Mouse (Mus musculus) skeletal muscle tissue, adult 2 months (tissue): ENCODE results near the gene Ntrk3.

Source experiments
- DNase-seq: peaks from one replicate; pipeline ENCODE4 v3.0.0-alpha.2; 2012; ENCODE audit warnings: low read depth, low spot score

The Ntrk3 gene

DNA sequence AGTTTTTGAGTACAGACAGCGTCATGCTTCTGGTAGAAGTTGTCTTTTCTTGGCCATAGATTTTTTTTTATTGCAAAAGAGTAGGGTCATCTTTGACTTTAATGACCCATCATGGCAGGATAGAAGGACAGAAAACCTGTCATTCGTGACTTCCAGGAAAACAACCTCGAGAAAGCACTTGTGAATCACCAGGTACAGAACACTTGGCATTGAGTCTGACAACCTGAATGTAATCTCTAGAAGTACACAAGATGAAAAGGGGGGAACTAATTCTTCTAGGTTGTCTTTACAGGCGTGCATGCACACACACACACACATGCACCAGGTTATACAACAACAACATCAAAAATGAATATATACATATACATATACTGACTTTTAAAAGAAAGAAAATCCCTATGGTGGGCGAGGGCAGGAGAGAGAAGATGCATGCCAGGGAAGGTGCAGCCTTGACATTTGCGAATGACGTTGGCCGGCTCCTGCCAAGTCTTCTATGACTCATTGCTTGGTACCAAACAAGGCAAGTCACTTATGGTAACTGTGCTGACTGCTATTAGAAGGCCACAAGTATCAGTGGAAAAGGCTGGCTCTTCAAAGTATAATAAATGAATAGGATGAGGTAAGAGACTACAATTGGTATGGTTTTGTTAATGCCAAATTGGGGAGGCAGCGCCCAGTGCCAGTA lies 217.4 kb downstream of the Ntrk3 start:
- no peak for DNase-seq

DNA sequence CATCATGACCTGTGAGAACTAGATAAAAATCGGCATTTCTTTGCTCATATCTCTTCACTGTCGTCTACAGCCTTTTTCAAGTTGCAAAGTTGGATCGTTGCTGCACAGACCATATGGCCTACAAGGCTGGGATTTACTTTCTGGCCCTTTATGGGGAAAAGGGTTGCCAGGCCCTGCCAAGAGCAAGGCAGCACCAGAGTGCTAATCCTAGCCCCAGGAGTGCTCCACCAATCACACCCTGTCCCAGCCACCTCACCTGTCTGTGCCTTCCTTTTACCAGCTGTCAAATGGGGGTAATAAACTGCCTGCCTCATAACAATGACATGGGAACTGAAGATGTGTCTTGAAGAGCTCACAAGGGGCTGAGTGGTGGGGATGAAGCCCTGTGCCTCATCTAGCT lies 218.1 kb downstream of the Ntrk3 start:
- no peak for DNase-seq

- DNase-seq: no peak
Measured at GRCm38 (mm10) chr7:78518760-78519363, 218.9 kb downstream of the Ntrk3 start.

DNA sequence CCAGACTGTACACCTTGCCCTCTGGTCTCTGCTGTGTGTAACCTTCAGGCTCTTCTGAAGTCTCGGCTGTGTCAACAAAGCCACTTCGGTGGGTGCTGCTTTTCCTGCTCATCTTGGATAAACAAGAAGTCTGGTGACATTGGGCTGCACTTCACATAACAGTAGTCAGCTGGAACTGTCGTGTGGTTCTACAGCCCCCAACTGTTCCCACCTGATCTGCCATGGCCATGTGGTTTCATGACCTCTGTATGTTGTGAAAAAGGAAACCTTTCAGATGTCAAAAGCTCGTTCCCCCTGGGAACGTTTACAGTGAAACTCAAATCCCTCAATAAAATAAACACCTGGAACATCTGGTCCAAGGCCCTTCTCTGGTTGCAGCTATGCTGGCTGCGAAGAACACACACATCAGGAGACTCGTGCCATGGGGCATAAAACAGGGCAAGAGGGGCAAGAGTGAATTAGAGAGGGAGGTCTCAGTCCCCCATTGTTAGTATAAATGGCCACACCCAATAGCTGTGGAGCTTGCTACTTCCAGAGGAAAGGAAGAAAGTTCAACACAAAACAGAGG lies 222.7 kb downstream of the Ntrk3 start:
- DNase-seq: no peak

DNA sequence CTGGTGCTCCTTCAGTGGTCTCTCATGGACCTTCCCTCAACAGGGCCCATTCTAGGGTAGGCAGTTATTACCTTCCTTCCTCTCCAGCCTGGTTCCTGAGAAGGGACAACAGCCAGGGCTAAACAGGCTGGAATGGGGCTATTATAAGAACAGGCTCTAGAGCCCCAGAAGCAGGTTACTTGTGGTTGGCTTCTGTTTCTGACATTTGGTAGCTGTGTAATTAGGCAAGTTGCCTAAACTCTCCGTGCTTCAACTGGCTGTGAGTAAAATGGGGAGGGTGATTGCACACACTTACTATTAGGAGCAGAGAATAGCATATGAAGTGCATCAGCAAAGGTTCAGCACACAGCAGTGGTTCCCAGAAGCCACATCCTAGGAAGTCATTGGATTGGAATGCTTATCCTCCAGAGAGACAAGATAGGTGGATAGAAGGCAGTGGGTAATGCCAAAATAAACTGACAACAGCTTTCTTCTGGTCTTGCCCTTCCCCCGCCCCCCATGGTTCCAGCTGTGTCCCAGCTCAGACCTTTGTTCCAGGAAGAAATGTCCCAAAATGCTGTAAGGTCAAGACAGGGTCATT lies 230.7 kb downstream of the Ntrk3 start:
- no peak for DNase-seq

DNA sequence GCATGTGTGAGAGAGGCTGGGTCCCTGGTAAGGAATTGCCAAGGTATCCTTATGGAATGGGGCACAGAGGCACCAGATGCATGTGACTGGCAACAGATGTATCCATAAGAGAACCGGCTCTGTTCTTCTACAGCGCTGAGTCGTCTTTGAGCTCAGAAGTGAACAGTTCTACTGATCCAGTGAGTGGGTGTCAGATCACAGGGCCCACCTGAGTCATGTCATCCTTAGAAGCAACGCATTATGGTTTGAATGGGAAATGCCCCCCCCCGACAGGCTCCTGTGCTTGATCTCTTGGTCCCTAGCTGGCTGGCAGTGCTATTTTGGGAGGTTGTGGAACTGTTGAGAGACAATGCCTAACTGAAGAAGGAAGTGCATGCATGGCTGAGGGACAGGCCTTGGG lies 236.9 kb downstream of the Ntrk3 start:
- no peak for DNase-seq

GRCm38 (mm10) chr7:78499970-78500369 lies 237.8 kb downstream of the Ntrk3 start:
- DNase-seq: no peak

GRCm38 (mm10) chr7:78498356-78498755 lies 239.5 kb downstream of the Ntrk3 start:
- DNase-seq: no peak

DNA sequence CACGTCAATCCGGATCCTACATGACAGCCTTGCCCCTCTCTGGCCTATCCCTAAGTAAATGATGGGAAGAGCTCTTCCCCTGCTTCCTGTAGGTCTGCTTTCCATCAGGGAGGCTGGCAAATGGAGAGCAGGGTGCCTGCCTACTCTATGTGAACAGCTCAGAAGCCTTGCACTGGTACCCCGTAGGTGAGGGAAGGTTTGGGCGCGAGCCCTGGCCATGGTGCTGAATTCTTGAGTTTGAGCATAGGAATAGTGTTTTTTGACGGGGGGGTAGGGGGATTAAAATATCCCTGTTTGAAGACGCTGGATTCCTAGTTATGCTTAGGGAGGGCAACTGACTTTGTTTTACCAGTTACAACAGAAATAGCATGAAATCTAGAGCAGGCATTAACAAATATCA lies 240.0 kb downstream of the Ntrk3 start:
- DNase-seq: no peak

GRCm38 (mm10) chr7:78493591-78493990 lies 244.2 kb downstream of the Ntrk3 start:
- DNase-seq: no peak

GRCm38 (mm10) chr7:78491176-78491575 lies 246.6 kb downstream of the Ntrk3 start:
- no peak for DNase-seq

DNA sequence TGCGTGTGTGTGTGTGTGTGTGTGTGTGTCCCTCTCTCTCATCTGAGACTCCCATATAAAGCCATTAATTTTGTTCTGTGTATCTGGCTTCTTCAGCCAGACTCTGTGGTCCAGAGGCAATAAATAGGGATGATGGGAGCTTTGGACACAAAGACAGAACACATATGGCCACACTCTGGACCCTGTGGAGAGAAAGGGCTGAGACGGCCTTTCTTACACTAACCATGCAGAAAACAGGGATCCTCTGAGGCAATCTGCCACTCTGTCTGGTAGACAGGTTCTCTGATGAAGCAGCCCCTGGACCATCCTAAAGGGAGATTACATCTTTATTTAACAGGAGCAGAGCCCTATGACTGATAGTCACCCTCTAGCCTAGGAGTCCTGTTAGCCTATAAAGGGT lies 253.5 kb downstream of the Ntrk3 start:
- DNase-seq: no peak

GRCm38 (mm10) chr7:78483729-78484128 lies 254.1 kb downstream of the Ntrk3 start:
- no peak for DNase-seq

- DNase-seq: no peak
Measured at GRCm38 (mm10) chr7:78483061-78483460, 254.8 kb downstream of the Ntrk3 start.

GRCm38 (mm10) chr7:78478881-78479280 lies 258.9 kb downstream of the Ntrk3 start:
- DNase-seq: no peak

DNA sequence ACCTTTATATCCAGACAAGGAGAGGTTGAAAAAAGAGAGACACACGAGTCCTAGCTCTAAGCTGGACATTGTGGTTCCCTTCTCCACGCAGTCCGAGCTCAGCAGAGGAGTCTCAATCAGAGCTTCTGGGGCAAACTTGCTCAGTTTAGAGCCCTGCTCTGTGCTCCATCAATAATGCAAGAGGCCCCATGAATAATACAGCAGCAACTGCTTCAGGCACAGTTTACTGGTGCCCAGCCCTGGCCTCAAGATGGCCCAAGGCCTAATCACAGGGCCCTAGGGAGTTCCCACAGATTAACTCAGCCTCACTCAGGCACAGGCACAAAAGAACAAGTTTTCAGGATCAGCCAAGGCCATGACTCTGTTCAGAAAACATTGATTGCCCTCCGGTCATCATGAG lies 266.1 kb downstream of the Ntrk3 start:
- DNase-seq: no peak

GRCm38 (mm10) chr7:78471270-78471669 lies 266.5 kb downstream of the Ntrk3 start:
- DNase-seq: no peak

GRCm38 (mm10) chr7:78462605-78463004 lies 275.2 kb downstream of the Ntrk3 start:
- DNase-seq: no peak

- no peak for DNase-seq
Measured at GRCm38 (mm10) chr7:78459021-78459420, 278.8 kb downstream of the Ntrk3 start.

- DNase-seq: no peak
Measured at GRCm38 (mm10) chr7:78451666-78452065, 286.1 kb downstream of the Ntrk3 start.

DNA sequence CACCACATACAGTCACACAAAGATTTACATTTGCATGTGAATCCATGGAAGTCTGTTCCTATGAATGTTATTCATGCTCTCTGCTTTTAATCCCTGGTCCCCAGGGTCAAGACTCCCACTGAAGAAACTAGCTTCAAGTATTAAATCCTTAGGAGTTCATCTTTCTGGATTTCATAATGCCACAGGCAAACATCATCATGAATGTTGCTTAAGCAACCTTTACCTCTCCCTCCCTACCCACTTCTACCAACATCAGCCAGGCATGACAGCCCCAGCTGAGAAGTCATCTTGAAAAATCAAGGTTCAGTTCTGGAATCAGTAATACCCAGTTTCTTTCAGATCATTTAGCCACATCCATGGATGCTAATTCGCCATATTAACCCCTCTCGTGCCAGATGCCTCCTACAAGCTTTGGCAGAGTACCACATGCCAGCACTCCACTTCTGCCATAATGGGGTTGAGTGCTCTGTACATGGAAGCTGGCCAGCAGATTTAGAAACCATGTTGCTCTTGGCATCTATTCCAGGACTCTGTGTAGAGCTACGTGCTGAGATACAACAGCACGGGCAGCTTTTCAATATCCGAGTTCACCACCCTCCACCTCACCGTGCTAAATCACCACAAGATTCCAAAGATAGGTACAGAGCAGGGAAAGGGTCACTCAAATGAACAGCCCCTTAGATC lies 287.8 kb downstream of the Ntrk3 start:
- DNase-seq: no peak

DNA sequence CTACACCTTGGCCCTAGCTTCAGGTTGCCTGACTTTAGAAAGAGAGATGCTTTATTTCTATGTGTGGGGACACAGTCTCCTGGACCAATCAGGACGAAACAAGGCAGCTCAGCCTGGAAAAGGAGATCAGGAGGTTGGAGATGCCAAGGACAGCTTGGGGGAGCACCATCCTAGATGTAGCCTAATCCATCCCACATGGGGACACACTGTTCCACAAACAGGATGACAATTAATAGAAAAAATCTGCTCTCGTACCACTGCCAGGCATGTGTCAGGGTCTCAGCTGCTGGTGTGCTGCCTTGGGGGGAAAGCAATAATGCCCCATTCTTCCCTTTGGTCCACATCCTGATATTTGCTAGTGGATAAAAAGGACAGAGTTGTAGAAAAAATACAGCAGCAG lies 289.0 kb downstream of the Ntrk3 start:
- DNase-seq: no peak
